Mouse (Mus musculus) liver, adult (tissue): ENCODE results near the gene Sfi1.

Source experiments
- GATA4 ChIP-seq: IDR thresholded peaks from 2 replicates; pipeline ENCODE4 v1.6.1; 2014; ENCODE audit warnings: mild to moderate bottlenecking, low read length; ENCODE audit not compliant: insufficient replicate concordance

Gene Sfi1

DNA sequence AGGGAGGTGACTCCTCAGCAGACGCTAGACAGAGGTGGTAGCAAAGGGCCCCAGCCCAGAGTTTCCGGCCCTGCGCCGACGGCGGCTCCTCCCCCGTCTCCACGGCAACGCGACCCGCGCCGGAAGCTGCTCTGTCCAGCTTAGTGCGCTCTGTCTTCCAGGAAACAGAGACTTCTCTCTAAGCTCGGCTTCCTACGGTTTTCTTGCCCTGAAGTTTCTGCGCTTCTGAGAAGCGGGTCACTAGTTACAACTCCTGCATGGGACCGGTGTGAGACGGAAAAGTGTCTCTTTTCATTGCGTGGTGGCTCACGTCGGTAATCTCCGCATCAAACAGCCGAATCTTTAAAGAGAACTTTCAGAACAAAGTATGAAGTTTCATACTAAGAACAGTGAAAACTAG is at the start of gene Sfi1:
TSS of gene Sfi1 (minus strand) at position 101 of the 400 bp plus-strand sequence.
- no peak for TF ChIP-seq GATA4

DNA sequence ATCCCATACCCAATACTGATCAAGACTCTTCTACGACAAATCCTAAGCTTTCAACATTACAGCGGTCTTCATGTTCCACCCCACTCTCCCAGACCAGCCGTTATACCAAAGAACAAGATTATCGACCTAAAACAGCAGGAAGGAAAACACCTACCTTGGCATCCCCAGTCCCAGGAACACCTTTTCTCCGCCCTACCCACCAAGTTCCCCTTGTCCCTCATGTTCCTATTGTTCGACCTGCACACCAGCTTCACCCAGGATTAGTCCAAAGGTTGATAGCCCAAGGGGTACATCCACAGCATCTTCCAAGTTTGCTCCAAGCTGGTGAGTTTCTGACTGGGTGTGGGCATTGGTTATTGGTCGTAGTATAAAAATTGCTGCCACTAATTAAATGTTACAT is 49.1 kb upstream of the Sfi1 start:
- no peak for TF ChIP-seq GATA4

DNA sequence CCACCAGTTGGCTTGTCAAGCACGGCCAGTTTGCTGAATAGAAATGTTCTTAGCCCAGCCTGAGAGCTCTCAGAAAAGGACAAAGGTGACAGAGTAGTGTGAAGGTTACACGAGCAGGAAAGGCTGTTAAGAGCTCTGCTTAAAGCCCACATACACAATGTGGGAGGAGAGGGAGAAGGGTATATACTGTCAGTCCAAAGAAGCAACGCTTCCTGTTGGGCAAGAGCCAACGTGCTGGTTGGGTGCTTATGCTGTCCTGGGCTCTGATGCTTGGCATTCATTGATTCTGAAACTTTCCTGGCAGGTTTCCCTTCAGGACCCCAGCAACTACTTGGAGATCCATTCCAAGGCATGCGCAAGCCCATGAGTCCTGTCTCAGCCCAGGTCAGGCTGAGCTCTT is 42.0 kb upstream of the Sfi1 start:
- TF ChIP-seq GATA4: no peak

DNA sequence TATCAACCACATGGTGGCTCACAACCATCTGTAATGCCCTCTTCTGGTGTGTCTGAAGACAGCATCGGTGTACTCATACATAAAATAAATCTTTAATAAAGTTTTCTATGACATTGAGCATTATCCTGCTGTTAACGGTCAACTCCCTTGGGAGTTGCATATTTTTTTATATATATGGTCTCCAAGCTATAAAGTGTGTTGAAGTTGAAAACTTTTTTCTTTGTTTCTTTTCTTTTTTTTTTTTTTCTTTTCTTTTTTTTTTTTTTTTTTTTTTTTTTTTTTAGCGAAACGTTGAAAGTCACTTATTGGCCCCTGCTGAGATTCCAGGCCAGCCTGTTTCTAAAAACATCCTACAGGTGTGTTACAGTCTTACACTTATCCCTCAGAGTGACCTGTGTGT is 40.4 kb upstream of the Sfi1 start:
- TF ChIP-seq GATA4: no peak

DNA sequence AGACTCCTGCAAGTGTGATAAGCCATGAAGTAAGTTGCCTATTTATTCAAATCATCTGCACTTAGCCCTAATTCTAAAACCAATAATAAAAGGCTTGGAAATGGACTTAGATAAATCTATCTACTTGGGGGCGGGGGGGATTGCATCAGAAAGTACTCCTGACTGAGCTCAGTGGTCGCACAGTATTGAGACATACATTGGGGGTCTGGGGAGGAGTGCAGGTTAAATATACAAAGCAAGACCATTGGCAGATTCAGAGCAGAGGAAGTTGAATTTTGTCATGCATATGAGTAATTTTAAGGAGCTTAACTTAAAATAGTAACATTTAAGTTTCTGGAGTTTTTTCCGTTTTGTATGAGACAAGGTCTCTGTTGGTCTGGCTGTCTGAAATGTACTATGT is 39.0 kb upstream of the Sfi1 start:
- no peak for TF ChIP-seq GATA4

DNA sequence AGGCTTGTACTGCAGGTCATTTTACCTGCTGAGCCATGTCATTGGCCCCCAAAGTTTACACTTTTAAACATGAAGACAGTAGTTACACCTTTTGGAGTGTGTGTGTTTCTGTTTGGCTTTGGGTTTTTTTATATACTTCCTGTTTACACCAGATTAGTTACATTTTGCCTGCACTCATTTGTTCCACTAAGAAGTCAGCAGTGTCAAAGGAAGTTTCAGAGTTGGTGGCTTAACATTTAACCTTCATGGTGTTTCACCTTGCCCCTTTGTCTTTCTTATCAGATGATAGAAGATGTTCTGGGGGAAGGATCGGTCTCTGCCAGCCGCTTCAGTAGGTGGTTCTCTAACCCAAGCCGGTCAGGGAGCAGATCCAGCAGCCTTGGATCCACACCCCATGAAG is 33.9 kb upstream of the Sfi1 start:
- TF ChIP-seq GATA4: no peak

DNA sequence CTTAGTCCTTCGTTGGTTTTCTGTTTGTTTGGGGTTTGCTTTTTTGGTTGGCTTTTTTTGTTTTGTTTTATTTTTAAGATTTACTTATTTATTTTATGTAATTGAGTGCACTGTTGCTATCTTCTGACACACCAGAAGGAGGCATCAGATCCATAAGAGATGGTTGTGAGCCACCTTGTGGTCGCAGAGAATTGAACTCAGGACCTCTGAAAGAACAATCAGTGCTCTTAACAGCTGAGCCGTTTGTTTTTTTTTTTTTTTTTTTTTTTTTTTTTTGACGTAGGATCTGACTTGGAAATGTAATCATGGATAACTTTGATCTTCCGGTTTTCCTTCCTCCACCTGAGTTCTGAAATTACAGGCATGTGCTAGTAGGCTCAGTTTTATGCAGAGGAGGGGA is 29.8 kb upstream of the Sfi1 start:
- TF ChIP-seq GATA4: no peak

DNA sequence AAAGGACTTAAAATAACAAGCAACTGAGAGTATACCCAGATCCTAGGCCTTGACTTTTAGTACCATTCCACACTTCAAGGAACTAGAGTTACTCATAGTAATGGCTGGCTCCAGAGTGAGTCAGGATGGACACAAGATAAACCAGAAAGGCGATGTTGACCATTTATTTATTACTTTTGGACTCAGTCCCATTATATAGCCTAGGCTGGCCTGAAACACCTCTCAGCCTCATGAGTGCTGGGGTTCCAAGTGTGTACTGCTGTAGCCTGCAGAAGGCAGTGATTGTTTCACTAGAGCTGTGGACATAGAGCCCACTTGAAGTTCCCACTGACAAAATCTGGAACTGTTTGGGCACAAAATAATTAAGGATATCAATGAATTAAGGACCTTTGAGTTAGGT is 19.3 kb upstream of the Sfi1 start:
- TF ChIP-seq GATA4: no peak

DNA sequence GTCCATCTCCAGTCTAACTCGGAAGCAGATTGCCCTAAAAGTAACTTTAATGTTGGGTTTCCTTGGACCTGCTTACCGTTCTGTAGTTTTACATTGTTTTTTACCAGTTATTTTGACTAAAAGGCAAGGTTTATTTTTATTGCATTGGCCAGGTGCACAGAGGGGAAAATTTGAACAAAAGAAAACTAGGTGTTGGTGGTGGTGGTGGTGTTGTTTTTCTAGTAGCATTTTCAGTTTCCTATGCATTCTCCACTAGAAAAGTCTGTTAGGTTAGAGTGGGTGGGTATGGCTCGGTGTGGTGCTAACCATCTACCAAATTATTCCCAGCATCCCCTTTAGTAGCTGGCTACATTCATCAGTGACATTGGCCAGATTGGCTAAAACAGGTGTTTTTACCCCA is 13.5 kb upstream of the Sfi1 start:
- TF ChIP-seq GATA4: no peak

DNA sequence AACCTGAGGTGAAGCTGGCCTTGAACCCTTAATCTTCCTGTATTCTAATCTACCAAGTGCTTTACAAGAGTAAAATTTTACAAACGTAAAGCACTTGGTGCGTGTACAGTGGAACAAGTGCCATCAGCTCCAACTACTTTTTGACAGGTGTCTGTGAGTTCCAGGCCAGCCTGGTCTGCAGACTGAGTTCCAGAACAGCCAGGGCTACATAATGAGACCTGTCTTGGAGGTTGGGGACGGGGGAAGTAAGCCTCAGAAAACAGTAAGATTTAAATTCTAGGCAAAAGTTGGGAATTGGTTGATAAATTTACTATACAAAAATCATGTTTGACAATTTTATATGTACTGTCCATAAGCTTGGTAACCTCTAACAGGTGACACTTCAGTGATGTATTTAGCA is 11.9 kb upstream of the Sfi1 start:
- no peak for TF ChIP-seq GATA4

DNA sequence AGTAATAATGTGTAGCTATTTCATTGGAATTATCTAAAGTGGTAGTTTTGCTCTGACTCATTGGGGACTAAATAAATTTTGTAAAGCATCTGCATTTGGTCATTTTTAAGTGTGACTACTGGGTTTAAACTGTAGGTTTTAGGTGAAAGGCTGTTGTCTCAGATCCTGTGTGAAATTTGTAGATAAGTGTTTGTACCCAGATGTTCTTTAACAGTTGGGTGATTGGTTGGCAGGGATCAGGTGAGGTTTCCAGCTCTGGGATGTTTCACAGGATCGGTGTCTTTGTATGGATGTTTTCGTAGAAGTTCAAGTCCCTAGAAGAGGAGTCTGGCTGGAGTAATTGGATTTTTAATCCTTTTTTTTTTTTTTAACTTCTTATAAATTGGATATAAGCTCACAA is 10.5 kb upstream of the Sfi1 start:
- no peak for TF ChIP-seq GATA4

DNA sequence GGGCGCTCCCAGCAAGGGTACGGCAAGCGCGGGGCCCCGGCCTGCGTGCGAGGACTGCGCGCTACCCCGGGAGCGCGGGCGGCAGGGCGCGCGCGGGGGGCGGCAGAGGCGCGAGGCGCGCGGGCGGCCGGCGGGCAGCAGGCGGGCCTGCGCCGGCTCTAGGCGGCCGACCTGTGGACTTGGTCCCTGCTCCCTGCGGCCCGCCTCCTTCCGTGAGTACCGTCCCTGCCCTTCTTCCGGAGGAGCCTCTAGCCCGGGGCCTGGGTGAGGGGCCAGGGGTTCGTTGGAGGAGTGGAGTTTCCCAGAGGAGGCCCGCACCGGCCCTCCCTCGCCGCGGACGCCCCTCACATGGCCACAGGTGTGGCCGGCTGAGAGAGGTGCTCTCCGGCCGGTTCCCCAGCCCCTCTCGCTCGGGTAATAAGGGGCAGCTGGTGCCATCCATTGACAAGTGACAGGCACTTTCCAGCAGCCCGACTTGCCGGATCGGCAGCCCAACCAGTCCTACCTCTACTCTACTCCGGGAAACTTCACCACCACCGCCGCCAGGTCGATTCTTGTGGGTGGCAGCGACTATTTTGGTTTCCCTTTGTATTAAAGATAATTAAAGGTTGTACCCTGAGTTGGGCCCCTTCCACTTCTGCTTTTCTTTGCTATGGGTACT is 9.6 kb upstream of the Sfi1 start:
- no peak for TF ChIP-seq GATA4

DNA sequence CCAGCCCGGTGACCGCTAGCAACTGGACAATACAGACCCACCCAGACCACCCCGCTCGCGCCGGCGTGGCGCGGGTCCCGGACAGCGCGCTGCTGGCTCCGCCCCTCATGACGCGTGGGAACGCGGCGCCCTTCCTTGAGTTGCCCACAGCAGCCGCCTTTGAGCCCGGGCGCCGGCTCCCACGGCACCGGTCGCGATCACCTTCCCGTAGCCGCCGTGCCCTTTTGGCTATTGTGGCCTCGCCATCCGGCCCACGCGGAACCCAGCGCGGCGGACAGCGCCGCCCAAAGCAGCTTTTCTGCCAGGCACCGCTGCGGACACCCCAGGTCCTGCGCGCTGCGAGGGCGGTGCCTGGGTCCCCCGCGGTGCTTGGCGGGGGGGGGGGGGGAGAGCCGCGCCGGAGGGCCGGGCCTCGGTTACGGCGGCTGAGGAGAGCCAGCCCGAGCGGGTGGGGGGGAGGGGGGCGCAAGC is 9.0 kb upstream of the Sfi1 start, which contains the start of gene Eif4enif1:
TSS of gene Eif4enif1 (plus strand) at position 162 of the 471 bp plus-strand sequence.
- no peak for TF ChIP-seq GATA4

DNA sequence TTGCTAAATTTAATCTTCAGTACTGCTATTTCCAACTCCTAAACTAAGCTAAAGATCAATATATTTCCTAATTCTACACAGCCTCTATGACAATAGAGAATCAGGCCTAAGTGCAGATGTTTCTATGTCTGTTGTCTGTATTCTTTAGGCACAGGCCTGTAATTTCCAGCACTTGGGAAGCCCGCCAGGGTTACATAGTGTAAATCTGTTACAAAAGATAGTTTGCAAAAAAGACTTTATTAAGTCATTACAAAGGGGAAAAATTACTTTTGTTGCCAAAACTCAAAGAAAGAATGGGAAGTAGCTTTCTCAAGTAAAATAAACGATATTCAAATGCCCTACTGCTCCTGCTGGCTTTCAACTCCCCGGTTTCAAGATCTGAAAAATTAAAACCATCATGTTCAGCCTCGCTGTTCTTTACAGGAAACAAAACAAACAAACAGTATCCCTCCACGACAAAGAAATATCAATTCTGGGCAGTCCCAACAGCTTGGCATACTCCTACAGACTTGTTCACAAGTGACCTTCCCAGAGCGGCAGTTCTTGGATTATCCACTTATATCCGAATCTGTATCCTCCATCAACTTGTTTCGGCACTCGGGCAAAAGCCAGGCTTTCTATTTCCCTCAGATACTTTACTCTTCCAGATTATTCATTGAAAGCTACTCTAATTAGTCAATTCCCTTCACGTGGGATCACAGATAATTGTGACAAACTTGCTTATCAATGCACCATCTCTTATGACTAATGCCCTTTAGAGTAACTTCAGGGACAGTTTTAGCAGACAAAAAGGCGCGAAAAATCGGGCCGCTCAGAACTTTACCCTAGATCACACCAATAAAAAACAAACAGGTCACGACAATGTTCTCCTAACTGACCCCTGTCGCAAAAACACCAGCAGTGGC is 8.3 kb upstream of the Sfi1 start:
- TF ChIP-seq GATA4: no peak

DNA sequence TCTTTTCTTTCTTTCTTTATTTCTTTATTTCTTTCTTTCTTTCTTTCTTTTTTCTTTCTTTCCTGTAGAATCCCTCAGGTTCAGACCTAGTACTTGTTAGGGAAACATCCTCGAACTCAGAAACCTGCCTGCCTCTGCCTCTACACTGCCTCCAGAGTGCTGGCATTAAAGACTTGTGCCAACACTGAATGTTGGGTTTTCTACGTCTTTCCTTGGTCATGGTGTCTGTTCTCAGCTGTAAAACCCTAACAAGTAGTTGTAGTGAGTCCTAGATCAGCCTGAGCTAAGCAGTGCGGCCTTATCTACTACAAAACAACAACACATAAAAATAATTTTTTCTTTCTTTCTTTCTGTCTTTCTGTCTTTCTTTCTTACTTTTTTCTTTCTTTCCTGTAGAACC is 78.9 kb downstream of the Sfi1 start:
- no peak for TF ChIP-seq GATA4

DNA sequence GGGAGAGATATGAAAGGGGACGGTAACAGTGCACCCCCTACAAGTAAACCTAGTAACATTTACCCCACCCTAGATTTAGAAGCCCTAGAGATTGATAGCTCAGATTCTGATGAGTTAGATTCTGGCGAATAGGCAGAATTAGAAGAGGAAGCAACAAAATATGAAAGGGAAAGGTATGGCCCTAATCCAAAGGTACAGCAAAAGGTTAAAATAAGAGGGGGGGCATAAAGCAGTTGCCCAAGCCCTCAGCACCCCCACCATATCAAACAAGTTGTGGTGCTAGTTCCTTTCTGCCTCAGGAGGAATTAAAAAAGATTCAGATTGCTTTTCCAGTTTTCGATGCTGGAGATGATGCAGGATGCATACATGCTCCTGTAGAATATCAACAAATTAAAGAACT is 87.1 kb downstream of the Sfi1 start:
- no peak for TF ChIP-seq GATA4
